Mouse (Mus musculus) lung, postnatal 4 days (tissue): ENCODE measurements around the gene Smok3c.
"Not testable (repeated sequence)": the region's sequence is repeated elsewhere in the genome, so short reads cannot be mapped to it uniquely, and the experiment has no call there.

Experiments used
- DNase-seq, 2 experiments: peaks; one replicate each; pipeline ENCODE4 v3.0.0; 2021

The Smok3c gene

DNA sequence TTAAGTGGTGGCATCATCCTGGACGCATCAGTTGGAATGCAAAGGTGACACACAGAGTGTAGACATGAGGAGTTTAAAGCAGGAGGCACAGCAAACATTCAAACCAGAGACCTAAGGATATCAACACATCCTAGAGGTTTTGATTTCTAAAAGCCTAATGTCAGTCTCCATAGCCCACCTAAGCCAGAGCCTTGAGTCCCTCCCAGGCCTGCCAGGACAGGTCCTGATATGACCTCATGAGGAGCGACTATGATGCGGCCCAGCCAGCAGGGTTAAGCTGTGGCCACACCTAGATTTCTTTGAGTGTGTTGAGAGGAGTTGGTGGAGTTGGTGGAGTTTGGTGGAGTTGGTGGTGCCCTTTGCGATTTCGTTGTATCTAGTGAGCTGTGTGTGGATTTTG lies at the start of gene Smok3c:
TSS of gene Smok3c (plus strand) at position 301 of the 400 bp plus-strand sequence.
- not testable (repeated sequence) for DNase-seq

DNA sequence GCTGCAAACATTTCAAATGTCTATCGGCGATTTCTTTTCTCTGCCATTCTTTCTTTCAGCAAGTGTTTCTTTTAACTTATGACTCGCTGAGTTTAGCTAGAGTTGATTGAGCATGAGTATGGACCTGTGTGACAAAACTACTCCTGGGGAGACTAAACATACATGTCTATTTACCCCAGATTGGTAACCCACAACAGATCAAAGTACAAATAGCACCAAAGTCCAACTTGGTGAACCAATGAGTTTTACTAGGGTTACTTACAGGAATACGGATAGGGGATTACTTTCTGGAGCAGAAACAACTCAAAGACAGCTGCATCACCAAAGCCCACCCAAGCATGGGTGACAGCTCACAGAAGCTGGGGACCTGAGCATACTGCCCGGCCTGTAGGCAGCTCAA lies 43.6 kb upstream of the Smok3c start:
- DNase-seq: no peak

DNA sequence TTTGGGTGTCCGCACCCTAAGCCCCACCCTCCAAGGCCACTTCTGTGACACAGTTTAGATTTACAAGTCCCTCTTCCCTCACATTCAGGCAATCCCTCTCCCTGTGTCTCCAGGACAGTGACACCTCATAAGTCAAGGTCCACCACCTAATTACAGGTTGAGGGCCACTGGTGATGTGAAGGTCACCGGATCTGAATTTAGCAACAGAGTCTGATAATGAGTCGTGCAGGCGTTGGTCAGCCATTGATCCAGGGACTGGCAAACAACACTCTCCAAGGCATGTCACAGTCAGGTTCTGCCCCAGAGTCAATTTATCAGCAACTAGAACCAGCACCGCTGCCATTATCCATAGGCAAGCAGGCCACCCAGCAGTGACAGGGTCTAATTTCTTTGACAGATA lies 40.6 kb upstream of the Smok3c start:
- no peak for DNase-seq

DNA sequence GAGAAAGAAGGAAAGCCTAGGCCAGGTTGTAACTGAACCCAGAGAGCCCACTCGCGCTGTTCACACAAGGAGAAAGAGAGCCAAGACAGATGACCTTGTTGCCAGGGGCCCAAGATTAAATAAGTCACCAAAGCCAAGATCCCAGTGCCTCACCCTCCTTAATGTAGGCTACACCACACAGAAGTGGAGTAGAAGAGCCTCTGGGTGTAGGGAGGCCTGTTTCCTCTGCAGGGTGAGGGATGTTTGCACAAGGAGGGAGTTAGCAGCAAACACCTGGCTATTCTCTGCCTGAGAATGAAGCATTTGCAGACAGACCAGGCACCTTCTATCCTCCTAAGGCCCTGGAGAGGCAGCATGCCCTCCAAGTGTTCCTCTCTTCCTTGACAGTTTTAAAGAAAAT lies 36.5 kb upstream of the Smok3c start:
- DNase-seq: no peak

DNA sequence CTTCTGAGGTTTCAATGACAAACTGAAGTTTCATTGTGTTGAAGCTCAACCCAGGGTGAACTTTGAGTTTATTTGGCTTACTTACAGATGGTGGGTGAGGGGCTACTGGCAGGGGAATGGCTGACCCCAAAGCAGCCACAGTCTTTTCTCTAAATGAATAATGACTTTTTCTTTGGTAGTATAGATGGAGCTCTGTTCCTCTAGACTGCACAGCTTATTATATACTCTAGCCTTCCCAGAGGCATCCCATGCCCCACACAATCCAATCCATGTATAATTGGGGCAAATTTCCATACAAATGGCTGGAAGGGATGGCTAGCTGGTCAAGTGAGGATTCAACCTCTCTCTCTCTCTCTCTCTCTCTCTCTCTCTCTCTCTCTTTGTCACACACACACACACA lies 36.0 kb upstream of the Smok3c start:
- no peak for DNase-seq

DNA sequence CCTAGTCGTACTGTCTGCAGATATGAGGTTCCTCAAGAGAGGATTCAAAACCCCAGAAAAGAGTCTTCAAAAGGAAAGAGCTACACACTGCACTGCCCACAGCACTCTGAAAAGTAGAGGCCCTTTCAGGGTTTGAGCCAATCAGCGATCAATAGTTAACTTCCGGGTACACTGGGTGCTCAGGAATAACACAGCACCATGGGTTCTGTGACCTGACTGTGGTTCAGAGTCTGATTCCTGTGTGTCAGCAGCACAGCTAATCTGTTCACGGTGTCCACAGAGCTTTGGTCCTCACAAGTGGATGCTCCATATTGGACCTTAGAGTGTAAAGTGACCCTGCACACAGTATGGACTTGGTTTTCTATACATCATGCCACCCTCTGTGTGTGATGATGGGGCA lies 33.4 kb upstream of the Smok3c start:
- DNase-seq: not testable (repeated sequence)

DNA sequence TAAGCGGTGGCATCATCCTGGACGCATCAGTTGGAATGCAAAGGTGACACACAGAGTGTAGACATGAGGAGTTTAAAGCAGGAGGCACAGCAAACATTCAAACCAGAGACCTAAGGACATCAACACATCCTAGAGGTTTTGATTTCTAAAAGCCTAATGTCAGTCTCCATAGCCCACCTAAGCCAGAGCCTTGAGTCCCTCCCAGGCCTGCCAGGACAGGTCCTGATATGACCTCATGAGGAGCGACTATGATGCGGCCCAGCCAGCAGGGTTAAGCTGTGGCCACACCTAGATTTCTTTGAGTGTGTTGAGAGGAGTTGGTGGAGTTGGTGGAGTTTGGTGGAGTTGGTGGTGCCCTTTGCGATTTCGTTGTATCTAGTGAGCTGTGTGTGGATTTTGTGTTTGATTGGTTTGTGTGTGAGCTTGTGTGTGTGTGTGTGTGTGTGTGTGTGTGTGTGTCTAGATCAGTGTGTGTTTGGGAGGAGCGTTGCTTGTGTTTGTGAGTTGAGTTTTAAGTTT lies 32.0 kb upstream of the Smok3c start, which contains the start of the genes Smok3a and Smok3b:
TSS of gene Smok3a (plus strand) at position 301 of the 519 bp plus-strand sequence.
TSS of gene Smok3b (plus strand) at position 469 of the 519 bp plus-strand sequence.
- not testable (repeated sequence) for DNase-seq

DNA sequence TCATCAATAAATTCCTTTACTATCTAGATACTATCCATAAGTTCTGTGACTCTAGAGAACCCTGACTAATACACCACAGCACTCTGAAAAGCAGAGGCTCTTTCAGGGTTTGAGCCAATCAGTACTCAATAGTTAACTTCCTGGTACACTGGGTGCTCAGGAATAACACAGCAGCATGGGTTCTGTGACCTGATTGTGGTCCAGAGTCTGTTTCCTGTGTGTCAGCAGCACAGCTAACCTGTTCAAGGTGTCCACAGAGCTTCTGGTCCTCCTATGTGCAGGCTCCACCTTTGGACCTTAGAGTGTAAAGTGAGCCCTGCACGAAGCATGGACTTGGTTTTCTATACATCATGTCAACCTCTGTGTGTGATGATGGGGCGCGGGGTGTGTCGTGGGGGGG lies 20.8 kb downstream of the Smok3c start:
- no peak for DNase-seq

DNA sequence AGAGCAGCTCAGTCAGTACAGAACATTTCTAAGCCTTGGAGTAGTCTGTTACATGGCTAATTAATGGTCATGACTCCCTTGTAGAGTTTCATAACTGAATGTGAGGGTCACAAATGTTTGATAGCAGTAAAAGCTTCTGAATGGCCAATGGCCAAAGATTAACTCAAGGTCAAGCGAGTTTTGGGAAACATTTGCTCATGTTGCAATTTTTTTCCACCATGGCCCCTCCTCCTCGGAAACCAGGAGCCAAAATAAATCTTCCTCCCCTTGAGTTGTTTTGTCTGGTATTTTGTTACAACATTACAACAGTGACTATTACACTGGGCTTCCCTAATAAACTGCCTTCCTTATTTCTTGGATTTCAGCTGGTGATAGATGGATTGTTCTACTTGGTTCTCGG lies 22.7 kb downstream of the Smok3c start:
- no peak for DNase-seq

DNA sequence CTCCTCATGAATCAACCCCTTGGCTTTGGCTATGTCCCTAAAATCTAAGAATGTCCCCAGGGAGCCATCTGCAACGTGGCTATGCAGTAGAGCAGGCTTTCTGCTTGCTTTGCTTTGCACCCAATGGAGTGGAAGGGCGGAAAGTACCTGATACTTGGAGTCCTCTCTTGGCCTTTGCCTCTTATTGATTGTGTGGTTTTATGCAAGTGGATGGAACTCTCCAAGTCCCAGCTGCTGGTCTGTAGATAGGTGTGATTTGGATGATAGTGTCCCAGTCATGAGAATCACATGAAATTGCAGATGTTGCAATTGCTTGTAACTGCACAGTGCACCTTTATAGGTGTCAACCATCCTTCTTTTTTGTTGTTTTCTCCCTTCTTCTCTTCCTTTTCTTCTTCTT lies 23.2 kb downstream of the Smok3c start:
- DNase-seq: no peak

DNA sequence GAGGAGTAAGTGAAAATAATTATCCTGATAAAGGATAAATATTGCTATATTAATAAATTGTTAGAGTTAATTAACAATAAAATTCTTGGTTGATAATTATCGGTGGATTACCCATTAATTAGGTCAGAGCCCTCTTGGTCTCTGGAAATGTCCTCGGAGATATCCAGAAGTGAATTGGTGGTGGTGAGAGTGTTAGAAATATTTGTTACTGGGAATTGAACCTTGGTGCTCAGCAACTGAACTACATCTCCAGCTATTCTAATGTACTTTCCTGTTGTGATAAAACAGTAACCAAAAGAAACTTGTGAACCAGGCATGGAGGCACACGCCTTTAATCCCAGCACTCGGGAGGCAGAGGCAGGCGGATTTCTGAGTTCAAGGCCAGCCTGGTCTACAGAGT lies 27.5 kb downstream of the Smok3c start:
- no peak for DNase-seq

DNA sequence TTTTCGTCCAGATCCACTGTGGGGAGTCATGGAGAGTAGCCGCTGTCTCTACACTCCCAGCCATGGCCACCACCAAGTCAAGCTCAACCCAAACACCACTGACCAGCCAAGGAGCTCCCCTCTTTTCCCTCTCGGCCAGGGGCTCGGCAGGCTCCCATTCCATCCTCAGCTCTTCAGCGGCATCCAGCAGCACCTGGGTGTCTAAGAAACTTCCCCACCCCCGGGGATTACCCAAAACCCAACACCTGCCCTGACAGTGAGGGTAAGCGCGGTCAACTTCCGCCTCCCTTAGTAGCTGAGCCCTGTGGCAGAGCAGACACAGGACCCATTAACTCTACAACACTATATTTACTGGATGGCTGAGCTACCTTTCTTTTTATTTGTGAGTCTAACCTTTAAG lies 28.5 kb downstream of the Smok3c start:
- no peak for DNase-seq

DNA sequence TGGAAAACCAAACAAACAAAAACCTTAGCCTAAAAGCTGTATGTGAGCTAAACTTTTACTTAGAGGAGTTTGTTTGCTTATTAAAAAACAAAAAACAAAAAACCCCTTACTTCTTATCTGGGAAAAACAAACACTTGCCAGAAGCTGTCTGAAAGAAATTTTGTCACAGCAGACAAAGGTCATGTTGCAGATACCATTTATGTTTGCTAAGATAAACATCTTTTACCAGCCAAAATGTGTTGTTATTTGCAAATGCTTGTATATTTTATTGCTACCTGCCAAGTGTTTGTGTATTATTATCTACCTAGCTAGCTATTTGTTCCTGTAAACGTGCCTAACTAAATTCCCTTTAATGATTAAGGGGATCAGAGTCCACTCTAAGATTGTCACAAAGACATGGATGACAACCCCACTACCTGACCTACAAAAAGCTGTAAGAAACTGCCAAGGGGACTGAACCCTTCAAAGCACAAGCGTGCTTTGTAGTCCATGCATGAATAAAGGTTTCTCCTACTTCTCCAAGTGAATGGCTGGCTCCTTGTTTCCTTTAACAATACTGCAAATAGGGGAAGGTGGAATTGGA lies 30.4 kb downstream of the Smok3c start:
- no peak for DNase-seq

DNA sequence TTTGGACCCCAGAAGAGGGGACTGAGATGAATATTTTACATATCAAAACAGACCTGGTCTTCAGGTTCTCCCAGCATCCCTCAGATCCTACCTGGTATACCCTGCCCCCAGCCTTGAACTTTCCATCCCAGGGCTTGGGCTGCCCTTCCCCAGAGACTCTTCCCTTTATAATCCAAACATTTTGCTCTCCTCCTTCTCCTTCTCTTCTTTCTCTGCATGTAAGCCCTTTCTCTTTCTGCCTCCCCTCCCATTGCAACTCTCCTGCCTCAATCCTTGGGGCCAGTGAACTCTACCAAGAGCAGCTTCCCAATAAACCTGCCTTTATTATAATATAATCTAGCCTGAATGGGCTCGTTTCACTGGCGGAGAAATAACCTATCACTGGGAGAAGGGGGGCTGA lies 30.9 kb downstream of the Smok3c start:
- DNase-seq: no peak

DNA sequence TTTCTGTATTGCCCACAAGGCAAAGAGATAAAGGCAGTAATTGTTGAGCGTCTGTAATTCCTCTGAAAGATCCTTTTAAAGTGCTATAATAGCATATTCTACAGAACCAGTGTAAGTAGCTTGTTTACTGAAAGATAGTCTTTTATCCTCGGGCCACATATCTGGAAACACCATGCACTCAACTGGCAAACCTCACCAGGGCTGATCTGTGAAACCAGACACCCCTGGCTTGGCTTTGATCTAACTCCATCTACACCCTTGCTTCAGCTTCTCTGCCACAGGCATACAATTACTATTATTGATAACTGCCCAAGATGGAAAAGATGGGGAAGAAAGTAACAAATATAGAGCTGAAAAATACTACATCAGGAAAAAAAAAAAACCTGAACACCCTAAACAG lies 31.5 kb downstream of the Smok3c start:
- DNase-seq: no peak

DNA sequence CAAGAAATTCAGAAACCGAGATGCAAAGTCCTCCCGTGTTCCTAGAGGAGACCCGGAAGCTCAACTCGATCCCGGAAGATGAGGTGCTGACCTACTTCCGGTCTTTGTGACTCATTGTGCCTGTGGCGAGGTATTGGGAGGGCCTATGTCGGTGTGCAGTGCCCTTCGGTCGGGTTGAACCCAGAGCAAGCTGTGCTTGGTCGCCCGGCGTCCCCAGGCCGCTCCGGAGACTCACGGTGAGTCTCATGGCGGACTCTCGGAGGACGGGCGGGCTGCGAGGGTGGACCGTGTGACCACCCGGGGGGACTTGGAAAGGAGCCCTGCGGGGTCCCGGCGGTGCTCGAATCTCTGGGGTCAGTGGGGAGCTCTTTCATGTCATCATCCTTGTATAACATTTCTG lies 32.0 kb downstream of the Smok3c start, which contains the start of gene Zkscan1:
TSS of gene Zkscan1 (plus strand) at position 89 of the 400 bp plus-strand sequence.
- peak; percentile 83 for DNase-seq

DNA sequence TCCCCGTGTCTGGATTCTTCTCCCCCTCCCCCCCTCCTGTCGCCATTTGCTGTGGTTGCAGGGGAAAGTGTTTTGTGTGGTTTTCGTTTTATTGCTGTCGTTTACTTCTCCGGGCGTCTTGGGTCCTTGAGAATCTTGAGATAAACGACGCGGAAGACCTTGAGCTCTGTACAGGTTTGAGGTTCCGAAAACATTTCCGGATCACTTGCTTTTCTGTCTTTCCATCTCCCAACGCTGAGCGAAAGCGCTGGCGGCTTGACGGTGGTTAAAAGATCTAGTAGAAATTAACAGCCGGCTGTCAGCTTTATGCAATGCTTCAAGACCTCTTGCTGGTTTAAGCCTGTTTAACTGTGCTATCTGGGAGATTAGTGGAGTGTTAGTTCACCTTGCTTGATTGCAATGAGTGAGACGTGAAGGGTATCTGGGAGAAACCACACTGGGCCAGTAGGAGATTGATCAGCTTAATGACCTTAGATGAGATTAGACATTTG lies 32.5 kb downstream of the Smok3c start:
- DNase-seq: peak in 1 of 2 experiments; percentile 26

DNA sequence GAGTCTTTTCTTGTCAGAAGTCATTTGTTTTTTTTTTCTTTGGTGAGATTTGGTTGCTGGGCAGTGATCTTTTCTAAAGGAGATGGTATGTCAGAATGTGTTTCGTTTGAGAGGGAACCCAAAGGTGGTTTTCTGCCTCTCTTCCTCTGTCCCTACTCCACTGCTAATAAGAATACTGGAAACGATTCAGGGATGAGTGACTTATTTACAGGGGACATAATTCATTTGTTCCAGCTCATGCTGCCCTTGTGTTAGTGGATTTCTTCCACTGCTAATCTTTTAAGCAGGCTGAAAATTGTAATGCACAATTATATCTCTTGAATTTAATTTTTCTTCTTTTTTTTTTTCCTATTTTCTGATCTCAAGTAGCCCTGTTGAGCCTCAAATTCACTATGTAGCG lies 33.8 kb downstream of the Smok3c start:
- DNase-seq: no peak

DNA sequence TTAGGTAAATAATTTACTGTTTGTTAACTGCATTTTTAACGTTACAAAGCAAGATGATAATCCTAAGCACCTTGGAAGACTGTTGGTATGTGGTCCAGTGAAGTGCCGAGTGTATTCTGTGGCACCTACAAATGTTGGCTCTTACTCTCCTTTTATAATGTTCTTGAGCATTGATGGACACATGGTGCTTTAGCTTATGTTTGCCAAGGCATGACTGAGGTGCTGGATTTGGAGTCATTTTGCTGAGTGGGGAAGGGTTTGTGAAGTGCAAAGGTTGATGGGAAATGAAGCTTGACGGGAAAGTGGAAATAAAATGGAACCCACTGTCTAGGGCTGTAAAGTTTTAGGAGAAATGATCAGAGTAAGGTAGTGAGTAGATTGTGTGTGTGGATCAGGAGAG lies 35.4 kb downstream of the Smok3c start:
- DNase-seq: no peak

DNA sequence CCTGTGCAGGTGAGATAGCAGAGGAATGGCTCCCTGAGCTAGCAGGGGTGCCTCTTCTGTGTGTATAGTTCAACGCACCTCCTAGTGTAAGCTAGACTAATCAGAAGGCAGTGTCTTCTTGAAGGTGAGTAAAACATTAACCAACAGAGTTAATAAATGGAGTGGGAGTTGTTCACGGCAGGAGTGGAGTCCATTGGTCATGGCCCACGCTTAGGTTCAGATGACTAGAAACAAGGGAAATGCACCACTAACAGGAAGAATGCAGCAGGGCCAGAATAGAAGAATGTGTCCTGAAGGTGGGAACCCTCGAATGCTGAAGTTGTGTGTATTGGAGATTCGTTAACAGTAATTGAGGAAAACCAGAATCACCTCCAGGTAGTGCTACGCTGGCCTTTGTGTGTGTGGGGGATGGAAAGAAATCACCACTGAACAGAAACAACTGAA lies 36.1 kb downstream of the Smok3c start:
- DNase-seq: no peak

DNA sequence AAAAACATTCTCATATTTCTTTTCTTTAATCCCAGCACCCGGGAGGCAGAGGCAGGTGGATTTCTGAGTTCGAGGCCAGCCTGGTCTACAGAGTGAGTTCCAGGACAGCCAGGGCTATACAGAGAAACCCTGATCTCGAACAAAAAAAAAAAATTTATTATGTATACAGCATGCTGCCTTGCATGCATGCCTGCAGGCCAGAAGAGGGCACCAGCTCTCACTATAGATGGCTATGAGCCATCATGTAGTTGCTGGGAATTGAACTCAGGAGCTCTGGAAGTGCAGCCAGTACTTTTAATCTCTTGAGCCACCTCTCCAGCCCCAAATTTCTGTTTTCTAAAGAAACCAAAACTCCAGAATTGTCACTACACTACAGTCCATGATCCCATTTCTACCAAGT lies 37.3 kb downstream of the Smok3c start:
- DNase-seq: peak in 1 of 2 experiments; percentile 21

DNA sequence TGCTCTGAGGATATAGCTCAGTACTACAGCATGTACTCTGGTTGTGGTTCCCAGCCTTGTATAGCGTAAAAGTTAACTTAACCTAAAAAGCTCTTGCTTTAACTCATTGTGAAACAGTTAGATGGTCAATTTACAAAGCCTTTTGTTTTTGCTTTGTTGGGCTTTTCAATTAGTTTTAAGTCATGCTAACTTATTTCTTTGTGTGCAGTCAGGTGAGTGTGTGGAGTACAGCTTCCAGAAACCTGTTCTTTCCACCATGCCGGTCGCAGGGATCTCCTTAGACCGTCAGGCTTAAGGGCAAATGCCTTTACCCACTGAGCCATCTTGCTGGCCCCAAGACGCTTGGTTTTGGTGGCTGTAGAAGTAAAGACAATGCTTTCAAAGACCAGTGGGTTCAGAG lies 37.7 kb downstream of the Smok3c start:
- no peak for DNase-seq

DNA sequence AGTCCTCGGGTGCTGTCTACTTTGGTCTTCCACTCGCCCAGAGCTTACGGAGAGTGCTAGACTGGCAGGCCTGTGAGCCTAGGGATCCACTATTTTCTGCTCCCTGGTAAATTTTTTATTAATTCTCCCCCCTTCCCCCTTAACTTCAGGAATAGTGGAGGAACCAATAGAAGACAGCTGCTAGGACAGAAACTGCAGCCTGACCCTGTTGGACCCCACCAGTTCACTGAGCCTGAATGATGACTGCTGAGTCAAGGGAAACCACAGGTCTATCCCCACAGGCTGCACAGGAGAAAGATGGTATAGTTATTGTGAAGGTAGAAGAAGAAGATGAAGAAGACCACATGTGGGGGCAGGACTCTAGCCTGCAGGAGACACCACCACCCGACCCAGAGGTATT lies 39.8 kb downstream of the Smok3c start:
- no peak for DNase-seq

DNA sequence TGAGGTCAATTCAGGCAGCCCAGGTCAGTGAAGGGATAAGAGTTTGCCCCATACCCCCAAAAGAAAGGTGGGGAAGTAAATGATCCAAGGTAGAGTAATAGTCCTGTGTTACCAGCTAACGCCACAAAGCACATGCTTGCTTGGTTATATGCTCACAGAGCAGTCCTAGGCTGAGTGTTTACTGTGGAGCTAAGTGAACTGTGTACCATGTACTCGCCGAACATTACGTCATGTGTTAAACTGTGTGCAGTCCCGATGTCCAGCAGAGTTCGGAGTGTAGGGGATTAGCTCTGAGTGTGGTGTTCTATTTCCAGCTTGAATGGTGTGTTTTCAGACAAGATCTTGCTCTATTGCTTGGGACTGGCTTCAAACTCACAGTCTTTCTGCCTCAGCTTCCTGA lies 41.5 kb downstream of the Smok3c start:
- DNase-seq: no peak

DNA sequence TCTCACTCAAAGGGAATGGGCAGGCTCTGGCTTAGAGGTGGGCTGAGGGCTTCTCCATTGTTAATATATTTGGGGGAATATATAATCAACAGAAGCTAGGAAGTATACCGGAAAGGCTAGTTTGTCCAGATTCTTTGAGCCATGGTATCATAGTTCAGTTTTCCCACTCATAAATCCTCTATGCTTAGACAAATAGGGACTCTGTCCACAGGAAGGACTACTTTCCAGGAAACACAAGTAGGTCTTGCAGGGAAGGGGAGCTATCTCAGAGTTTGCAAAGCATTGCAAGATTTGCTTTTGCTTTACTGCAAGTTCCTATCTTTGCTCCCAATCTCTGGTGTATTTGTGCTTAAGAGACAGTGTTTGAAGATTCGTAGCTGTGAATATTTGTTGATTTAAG lies 52.0 kb downstream of the Smok3c start:
- no peak for DNase-seq
